Mouse (Mus musculus): ENCODE measurements around the gene Grin3b. TPM values are rescaled to one million over a fixed set of nuclear protein-coding genes. Genes with fewer than 3 reads are reported as not detected.

Grin3b gene
- polyA plus RNA-seq, 1 experiment from 2014 or later: 0.30 TPM

DNA sequence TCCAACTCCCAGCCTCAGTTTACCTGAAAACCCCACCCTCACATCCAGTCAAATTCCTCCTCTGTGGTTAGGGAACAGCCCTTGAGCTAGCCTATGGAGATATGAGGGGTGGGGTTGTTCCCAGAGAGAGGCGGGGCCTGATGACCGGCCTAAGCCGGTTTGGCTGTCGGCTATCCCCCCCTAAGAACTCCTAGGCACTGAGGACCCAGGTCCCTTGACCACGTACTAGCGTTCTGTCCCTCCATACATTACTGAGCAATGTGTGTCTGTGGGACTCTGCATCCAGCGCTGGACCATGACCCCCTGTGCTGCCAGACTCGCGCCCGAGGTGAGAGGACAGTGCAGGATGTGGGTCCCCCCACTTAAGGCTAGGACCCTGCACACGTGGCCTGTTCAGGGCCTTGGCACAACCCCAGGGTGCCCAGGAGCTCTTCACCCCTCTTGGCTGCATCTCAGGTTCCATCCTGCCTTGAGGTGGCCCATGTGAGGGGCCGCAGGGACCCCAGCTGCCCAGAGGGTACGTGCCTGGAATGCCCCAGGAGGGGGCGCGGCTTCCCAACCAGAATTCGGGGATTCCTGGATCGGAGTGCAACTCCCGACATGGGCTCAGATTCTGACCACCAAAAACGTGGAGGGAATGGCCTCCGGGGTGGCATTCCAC, 49.1 kb downstream of the Grin3b start:
- Histone ChIP-seq H3K4me1 (peaks cover 58% of the 10 kb centered on the region), H3K36me3 (peaks cover 18% of the 10 kb centered on the region), H3K9me3 (no peaks in the 10 kb centered on the region), H3K27me3 (ENCODE audit: insufficient read depth, poor library complexity, severe bottlenecking) (peaks cover 18% of the 10 kb centered on the region), H3K4me3 (peak overlapping the region; percentile 49), H3K27ac (peak overlapping the region; percentile 86)
- no peak for DNase-seq (ENCODE audit: low spot score)
- 6% methylated on average over 20 of the region's 20 CpGs for WGBS

DNA sequence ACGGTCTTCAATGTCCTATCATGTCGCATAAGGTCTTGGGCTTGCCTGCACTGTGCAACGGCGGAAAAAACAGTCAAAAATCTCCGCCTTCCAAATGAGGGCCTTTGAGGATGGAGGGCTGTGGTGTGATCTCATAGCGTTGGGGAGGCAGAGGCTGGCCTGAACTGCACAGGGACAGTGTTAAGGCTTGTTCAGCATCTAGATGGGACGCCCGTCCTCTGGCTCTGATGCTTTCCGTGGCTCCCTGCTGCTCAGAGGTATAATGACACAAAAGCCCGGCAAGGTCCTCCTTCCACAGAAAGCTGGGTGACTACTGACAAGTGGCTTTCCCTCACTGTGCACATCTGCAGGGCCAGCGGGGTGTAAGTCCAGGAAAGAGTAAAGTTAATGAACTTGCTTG, 49.7 kb downstream of the Grin3b start:
- H3K27ac ChIP-seq: peak overlapping the region; percentile 86
- no peaks in the 10 kb centered on the region for H3K9me3 ChIP-seq
- peak overlapping the region; percentile 49 for H3K4me3 ChIP-seq
- peaks cover 18% of the 10 kb centered on the region for H3K36me3 ChIP-seq
- WGBS: 26% methylated on average over 11 of the region's 11 CpGs
- H3K4me1 ChIP-seq: peaks cover 56% of the 10 kb centered on the region
- peaks cover 12% of the 10 kb centered on the region for H3K27me3 ChIP-seq (ENCODE audit: insufficient read depth, poor library complexity, severe bottlenecking)
- no peak for DNase-seq (ENCODE audit: low spot score)

DNA sequence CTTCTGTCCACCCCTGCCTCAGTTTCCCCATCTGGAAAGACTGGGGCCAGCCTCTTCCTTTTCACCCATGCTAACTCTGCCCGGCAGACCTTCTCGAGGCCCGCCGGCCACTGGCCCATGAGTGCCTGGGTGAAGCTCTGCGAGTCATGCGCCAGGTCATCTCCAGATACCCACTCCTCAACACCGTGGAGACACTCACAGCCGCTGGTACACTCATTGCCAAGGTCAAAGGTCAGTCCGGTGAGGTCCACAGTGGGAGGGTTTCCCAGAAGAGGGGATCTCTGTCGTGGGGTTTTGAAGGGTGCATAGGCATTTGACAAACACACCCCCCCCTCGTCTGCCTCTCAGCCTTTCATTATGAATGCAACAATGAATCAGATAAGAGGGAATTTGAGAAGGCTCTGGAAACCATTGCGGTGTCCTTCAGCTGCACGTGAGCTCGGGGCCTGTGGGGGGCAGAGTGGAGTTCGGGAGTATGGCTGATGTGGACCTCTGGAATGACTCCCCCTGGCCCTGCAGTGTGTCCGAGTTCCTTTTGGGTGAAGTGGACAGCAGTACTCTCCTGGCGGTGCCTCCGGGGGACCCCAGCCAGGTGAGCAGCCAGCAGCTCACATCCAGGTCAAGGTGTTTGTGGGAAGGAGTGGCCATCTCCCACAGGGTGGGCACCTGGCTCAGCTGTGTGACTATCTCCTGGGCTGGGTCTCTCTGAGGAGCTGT, 50.2 kb downstream of the Grin3b start:
- 79% methylated on average over 18 of the region's 18 CpGs for WGBS
- Histone ChIP-seq H3K36me3 (peaks cover 18% of the 10 kb centered on the region), H3K9me3 (no peaks in the 10 kb centered on the region), H3K27me3 (ENCODE audit: insufficient read depth, poor library complexity, severe bottlenecking) (peaks cover 6% of the 10 kb centered on the region), H3K4me3 (peak overlapping the region; percentile 49), H3K4me1 (peaks cover 58% of the 10 kb centered on the region), H3K27ac (peak overlapping the region; percentile 86)
- DNase-seq (ENCODE audit: low spot score): no peak

DNA sequence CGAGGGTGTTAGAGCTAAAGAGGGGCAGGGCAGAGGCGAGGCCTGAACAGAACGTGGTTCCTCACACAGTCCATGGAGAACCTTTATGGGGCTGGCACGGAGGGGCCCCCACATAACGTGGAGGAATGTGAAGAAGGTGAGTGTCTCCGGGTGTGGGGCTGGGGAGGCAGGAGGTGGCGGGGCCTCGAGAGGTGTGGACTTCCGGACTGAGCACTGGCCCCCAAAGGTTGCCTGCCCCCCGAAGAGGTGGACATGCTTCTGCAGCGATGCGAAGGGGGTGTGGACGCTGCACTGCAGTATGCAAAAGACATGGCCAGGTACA, 50.8 kb downstream of the Grin3b start:
- H3K27ac ChIP-seq: no peak overlapping the region
- H3K4me1 ChIP-seq: peaks cover 58% of the 10 kb centered on the region
- WGBS: 91% methylated on average over 13 of the region's 13 CpGs
- no peak for DNase-seq (ENCODE audit: low spot score)
- peaks cover under 1% of the 10 kb centered on the region; the same call in 1 of the 2 replicates for H3K27me3 ChIP-seq (ENCODE audit: insufficient read depth, poor library complexity, severe bottlenecking)
- peak overlapping the region; percentile 1; the same call in 1 of the 2 replicates for H3K4me3 ChIP-seq
- peaks cover 21% of the 10 kb centered on the region for H3K36me3 ChIP-seq
- no peaks in the 10 kb centered on the region for H3K9me3 ChIP-seq

DNA sequence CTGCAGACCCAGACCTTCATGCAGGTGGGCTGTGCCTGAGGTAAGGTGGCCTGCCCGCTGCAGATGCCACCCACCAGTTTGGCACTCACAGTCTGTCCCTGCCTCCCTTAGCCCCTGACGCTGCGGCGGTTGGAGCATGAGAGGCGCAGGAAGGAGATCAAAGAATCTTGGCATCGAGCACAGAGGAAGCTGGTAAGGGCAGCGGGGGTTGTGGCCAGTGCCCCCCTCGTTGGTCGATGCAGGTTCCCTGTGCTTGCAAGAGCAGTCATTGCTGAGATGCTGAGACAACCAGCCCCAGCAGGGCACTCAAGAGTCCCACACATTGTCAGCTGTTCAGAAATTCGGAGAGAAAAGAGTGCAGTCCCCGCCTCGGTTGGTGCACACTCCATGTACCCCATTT, 51.6 kb downstream of the Grin3b start:
- H3K4me1 ChIP-seq: peaks cover 54% of the 10 kb centered on the region
- no peaks in the 10 kb centered on the region for H3K27me3 ChIP-seq (ENCODE audit: insufficient read depth, poor library complexity, severe bottlenecking)
- 93% methylated on average over 12 of the region's 12 CpGs for WGBS
- H3K4me3 ChIP-seq: no peak overlapping the region
- H3K27ac ChIP-seq: no peak overlapping the region
- DNase-seq (ENCODE audit: low spot score): no peak
- H3K9me3 ChIP-seq: no peaks in the 10 kb centered on the region
- H3K36me3 ChIP-seq: peaks cover 30% of the 10 kb centered on the region

DNA sequence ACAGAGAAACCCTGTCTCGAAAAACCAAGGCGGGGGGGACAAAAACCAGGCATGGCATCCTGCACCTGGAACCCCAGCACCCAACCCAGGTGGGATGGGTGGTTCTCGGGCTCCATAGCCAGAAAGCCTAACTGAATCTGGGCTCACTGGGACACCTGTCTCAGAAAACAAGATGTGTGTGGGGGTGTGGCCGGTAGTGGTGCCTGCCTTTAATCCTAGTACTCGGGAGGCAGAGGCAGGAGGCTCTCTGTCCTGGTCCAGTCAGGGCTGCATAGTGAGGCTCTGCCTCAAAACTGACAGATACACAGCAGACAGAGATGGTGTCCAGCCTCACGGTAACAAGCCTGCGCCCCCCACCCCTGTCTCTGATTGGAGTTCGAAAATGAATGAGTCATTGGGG, 52.3 kb downstream of the Grin3b start:
- peaks cover 49% of the 10 kb centered on the region for H3K4me1 ChIP-seq
- DNase-seq (ENCODE audit: low spot score): no peak
- H3K36me3 ChIP-seq: peaks cover 36% of the 10 kb centered on the region
- H3K4me3 ChIP-seq: no peak overlapping the region
- no peak overlapping the region for H3K27ac ChIP-seq
- H3K9me3 ChIP-seq: no peaks in the 10 kb centered on the region
- no peaks in the 10 kb centered on the region for H3K27me3 ChIP-seq (ENCODE audit: insufficient read depth, poor library complexity, severe bottlenecking)
- WGBS: 93% methylated on average over 8 of the region's 8 CpGs

DNA sequence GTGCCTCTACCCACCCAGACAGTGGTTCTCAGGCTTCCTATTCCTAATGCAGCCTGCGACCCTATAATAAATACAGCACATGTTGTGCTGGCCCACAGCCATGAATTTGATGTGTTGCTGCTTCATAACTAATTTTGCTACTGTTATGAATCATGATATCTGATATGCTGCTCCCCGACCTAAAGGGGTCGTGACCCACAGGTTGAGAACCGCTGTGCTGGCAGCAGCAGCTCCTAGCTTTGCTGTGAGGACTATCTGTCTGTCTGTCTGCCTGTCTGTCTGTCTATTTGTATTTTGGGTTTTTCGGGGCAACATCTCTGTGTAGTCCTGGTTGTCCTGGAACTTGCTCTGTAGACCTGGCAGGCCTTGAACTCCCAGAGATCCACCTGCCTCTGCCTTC, 53.2 kb downstream of the Grin3b start:
- WGBS: 90% methylated on average over 5 of the region's 5 CpGs
- no peak overlapping the region for H3K4me3 ChIP-seq
- no peak overlapping the region for H3K27ac ChIP-seq
- no peak for DNase-seq (ENCODE audit: low spot score)
- no peaks in the 10 kb centered on the region for H3K27me3 ChIP-seq (ENCODE audit: insufficient read depth, poor library complexity, severe bottlenecking)
- peaks cover 43% of the 10 kb centered on the region for H3K4me1 ChIP-seq
- peaks cover 40% of the 10 kb centered on the region for H3K36me3 ChIP-seq
- H3K9me3 ChIP-seq: no peaks in the 10 kb centered on the region

DNA sequence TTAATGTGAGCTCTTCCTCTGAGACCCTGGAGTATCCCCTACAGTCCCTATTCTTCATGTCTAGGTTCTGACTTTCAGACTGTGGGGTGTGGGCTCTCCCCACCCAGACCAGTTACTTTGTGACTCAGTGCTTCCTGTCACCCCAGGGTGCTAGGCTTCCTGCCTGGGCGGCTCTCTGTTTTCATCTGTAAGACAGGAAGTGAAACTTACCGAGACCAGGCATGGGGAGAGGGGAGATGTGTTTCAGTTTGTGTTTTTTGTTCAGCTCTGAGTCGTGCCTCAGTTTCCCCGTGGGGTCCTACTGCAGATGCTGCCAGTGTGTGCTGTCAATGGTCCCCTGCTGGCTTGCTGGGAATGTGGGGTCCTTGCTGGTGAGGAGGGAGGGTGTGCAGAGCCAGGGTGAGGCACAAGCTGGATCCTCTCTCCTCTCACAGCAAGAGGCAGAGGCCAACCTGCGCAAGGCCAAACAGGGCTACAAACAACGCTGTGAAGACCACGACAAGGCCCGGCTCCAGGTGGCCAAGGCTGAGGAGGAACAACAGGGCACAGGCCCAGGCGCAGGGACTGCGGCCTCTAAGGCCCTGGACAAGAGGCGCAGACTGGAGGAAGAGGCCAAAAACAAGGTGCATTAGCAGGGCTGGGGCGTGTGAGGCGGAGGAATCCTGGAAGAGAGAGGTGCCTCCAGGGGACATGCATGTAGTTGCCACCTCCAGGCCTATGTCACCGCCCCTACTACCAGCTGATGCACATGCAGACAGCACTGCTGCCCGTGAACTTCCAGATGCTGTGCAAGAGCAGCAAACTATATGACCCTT, 53.9 kb downstream of the Grin3b start:
- Histone ChIP-seq H3K36me3 (peaks cover 46% of the 10 kb centered on the region), H3K27me3 (ENCODE audit: insufficient read depth, poor library complexity, severe bottlenecking) (no peaks in the 10 kb centered on the region), H3K4me1 (peaks cover 37% of the 10 kb centered on the region), H3K9me3 (no peaks in the 10 kb centered on the region), H3K4me3 (no peak overlapping the region), H3K27ac (0 out of 2 replicates have a peak overlapping the region, but pooled peaks have one; percentile 33)
- DNase-seq (ENCODE audit: low spot score): no peak
- WGBS: 74% methylated on average over 15 of the region's 15 CpGs

DNA sequence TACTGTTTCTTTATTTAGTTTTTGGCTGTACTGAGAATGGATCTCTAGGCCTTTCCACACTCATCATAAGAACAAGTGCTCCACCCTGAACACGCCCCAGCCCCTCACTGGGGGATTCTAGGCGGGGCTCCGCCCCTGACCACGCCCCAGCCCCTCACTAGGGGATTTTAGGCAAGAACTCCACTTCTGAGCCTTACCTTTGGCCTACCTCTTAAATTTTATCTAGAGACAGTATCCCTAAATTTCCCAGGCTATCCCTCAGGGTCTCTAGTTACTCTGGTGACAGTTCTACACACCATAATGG, 54.5 kb downstream of the Grin3b start:
- WGBS: 62% methylated on average over 4 of the region's 4 CpGs
- Histone ChIP-seq H3K9me3 (no peaks in the 10 kb centered on the region), H3K4me1 (peaks cover 31% of the 10 kb centered on the region), H3K4me3 (no peak overlapping the region), H3K36me3 (peaks cover 50% of the 10 kb centered on the region), H3K27ac (no peak overlapping the region), H3K27me3 (ENCODE audit: insufficient read depth, poor library complexity, severe bottlenecking) (no peaks in the 10 kb centered on the region)
- no peak for DNase-seq (ENCODE audit: low spot score)

DNA sequence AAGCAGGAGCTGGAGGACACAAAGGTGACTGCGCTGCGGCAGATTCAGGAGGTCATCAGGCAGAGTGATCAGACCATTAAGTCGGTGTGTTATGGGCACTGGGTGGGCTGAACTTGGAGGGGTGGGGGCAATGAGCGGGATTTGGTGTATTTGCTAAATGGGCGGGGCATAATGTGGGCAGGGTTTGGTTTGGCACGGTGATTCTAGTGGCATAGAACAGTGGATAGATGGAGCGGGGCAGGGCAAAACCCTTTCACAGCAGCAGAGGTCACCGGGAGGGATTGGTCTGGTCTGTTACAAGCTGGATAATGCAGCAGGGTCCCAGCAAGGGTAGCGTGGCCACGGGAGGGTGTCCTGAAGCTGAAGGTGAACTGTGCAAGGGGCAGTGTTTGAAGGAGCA, 54.9 kb downstream of the Grin3b start:
- no peak for DNase-seq (ENCODE audit: low spot score)
- Histone ChIP-seq H3K27me3 (ENCODE audit: insufficient read depth, poor library complexity, severe bottlenecking) (no peaks in the 10 kb centered on the region), H3K9me3 (no peaks in the 10 kb centered on the region), H3K27ac (no peak overlapping the region), H3K4me3 (no peak overlapping the region; the same call in 1 of the 2 replicates), H3K36me3 (peaks cover 54% of the 10 kb centered on the region), H3K4me1 (peaks cover 26% of the 10 kb centered on the region)
- 80% methylated on average over 10 of the region's 10 CpGs for WGBS

DNA sequence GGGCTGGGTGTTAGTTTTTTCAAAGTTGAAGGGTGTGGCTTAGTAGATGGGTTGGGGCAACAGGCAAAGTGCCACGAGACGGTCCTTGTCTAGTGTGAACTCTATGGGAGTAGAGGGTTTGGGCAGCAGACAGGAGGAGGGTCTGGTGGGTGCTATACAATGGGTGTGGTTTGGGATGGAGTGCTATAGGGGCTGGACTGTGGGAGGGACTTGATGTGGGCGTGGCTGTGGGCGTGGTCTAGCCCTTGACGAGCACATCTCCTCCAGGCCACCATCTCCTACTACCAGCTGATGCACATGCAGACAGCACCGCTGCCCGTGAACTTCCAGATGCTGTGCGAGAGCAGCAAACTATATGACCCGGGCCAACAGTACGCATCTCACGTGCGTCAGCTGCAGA, 55.4 kb downstream of the Grin3b start:
- H3K4me3 ChIP-seq: no peak overlapping the region
- H3K27ac ChIP-seq: no peak overlapping the region
- DNase-seq (ENCODE audit: low spot score): no peak
- H3K36me3 ChIP-seq: peaks cover 59% of the 10 kb centered on the region
- no peaks in the 10 kb centered on the region for H3K9me3 ChIP-seq
- H3K4me1 ChIP-seq: peaks cover 22% of the 10 kb centered on the region
- H3K27me3 ChIP-seq (ENCODE audit: insufficient read depth, poor library complexity, severe bottlenecking): no peaks in the 10 kb centered on the region
- WGBS: 59% methylated on average over 12 of the region's 12 CpGs

Measured in heart, embryonic 10.5 days (tissue).